Mouse (Mus musculus) left cerebral cortex, postnatal 25 days (tissue): ENCODE measurements around the gene Treml1. TPM values are rescaled to one million over a fixed set of nuclear protein-coding genes. Genes with fewer than 3 reads are reported as not detected.
"Not testable (repeated sequence)": the region's sequence is repeated elsewhere in the genome, so short reads cannot be mapped to it uniquely, and the experiment has no call there.

Experiments used
- DNase-seq, 2 experiments: peaks; one replicate each; pipeline ENCODE4 v3.0.0; 2022; ENCODE audit warnings: low spot score in 2 of 2, mixed read lengths in 1 of 2
- intact Hi-C: fragments of 180-260 bp; cut with DNase I; formaldehyde crosslinking; loops from one replicate; pipeline ENCODE4 v1.15.1; 2025
- total RNA-seq, 2 experiments: library from RNA; stranded (reverse); gene quantifications; 2 replicates each; pipeline ENCODE4 v1.2.3; 2021

The Treml1 gene
- not detected for total RNA-seq

DNA sequence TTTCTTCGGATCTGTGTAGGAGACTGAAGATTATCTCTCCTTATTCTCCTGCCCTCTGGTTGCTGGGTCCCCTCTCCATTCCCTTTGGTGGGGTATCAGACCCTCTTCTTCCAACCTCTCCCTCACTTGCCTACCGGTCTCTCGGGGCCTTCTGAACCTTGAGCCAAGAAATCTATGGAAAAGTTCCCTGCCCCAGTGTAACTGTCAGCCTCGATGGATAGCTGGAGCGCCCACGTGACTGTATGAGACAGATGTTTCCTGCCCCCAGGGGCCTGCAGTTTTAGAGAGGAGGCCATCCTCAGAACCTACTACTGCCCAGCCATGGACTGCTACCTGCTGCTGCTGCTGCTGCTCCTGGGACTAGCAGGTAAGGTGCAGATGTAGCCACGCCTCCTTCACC lies at the start of gene Treml1:
Gene Treml1 (plus strand): TSS at position 301 of the 400 bp plus-strand sequence.
- no peak for DNase-seq
- intact Hi-C loops: no loop called here

DNA sequence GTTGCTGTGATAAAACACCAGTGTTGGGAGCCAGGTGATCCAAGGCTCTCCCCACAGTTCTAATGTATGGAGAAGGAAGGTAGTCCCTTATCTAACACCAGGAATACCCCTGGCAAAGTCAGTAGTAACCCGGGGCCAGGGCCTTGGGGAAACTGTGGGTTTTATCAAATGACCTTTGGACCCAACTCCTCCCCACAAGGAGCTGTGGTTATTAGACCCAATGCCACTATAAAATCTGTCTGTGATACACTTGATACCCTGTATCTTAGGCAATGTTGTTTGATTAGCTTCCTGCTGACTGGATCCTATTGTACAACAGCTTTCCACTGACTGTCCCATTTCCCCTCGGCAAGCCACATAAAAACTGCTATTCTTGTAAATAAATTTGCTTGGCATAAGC lies 47.6 kb upstream of the Treml1 start:
- no peak for DNase-seq
- intact Hi-C loops: no loop called here

DNA sequence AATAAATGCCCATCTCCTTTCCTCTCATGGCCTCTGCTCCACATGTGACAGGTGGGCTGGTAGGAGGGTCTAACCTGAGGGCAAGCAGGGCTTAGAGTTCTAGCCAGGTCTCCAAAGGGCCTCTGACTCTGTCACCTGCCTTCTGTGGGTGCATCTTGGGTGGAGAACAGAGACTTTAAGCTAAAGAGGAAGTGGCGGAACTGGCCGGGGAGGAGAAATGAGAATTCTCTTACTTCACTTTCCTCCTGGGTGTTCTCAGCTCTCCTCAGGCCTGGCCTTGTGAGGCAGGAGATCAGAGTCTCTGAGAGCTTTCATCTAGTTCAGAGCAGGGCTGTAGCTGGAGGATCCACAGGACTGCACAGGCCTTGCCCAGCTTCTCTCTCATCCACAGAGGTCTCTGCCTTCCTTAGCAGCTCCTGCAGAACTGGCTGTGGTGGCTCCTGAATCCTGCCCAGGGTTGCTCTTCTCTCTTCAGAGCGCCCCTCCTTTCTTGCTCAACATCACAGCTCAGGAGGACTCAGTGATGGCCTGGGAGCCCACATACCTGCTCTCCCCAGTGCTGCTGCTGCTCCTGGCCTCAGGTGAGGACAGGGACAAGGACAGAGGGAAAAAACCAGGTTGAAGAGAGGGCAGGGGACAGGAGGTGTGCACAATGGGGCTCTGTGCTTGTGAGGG lies 43.7 kb upstream of the Treml1 start, which contains the start of gene B430306N03Rik:
Gene B430306N03Rik (plus strand): TSS at position 237 of the 675 bp plus-strand sequence.
- DNase-seq: not testable (repeated sequence)
- intact Hi-C loops: loop anchor here (5.0 kb wide), 1 partner anchor 149 kb away; the partner anchor contains the start of gene A530064D06Rik

GRCm38 (mm10) chr17:48318686-48319085 lies 41.0 kb upstream of the Treml1 start:
- intact Hi-C loops: loop anchor here (5.0 kb wide), 1 partner anchor 151 kb away; the partner anchor contains the start of gene A530064D06Rik
- DNase-seq: no peak

DNA sequence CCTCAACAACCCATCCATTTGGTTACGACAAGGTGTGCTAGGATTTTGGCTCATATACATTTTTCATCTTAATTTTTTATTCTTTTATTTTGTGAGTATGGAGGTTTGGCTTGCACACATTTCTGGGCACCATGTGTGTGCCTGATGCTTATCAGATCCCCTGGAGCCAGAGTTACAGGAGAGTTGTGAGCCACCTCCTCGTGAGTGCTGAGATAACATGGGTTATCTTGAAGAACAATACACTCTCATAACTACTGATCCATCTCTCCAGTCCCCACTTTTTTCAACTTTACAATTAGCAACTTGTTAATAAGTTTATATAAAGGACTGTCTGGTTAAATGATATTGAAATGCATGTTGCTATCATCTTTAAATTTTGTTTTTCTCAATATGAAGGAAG lies 38.4 kb upstream of the Treml1 start:
- no peak for DNase-seq

DNA sequence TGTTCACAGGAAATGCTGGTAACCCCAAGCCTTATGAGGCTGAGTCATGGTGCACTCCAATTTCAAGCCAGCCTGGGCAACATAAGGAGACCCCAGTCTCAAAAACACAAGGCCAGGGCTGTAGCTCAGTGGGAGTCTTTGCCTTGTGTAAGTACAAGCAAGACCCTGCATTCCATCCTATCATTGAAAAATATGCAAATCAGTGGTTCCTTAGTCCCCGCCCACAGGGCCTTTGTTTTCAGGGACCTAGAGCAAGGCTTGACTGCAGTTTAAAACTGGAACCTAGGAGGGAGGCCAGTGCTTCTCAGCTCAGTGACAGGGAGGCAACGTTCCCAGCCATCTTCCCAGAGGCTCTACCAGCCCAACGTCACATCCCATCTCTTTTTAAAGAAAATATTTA lies 36.5 kb upstream of the Treml1 start:
- intact Hi-C loops: no loop called here

More for the DNA sequence above, 38.4 kb upstream of the Treml1 start:
- intact Hi-C loops: no loop called here

DNA sequence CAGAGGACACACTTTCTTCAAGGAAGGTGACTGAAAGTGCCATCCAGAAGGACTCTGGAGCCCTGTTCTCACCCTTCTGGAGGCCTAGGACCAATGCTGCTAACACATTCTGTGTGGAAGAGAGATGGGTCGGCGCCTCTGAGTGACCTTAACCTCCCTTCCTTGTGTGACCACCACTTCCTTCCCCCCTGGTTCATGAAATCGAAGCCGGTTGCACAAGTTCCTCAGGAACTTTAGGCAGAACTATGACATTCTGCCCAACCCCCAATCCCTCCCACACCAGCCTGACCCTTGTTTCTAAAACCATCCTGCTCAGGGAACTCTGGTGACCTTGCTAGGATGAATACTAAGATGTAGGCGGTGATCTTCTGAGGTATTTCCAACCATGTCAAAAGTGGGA lies 35.5 kb upstream of the Treml1 start:
- no peak for DNase-seq
- intact Hi-C loops: no loop called here

More for the DNA sequence above, 36.5 kb upstream of the Treml1 start:
- no peak for DNase-seq

DNA sequence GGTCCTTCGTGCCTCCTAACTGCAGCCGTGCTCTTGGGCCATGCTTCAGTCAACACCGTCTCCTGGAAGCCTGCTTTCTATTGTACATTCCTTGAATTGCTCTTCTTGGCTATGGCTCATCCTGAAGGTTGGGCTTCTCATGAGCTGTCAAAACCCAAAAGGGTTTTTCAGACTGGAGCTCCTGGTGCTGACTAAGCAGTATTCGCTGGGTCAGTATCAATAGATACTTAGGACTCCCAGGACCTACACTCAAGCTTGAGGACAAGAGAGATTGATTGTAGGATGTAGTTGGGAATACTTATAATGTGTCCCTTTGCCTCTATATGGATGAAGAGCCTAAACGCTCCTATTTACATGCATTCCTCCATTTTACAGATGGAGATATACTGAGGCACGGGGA lies 34.6 kb upstream of the Treml1 start:
- no peak for DNase-seq
- intact Hi-C loops: loop anchor here (5.0 kb wide), 3 partner anchors 38 to 82 kb away; partner anchors contain the start of gene Nfya

- no peak for DNase-seq
- intact Hi-C loops: loop anchor here (1.0 to 5.0 kb wide), 4 partner anchors 38 to 82 kb away; partner anchors contain the start of gene Nfya
Observed at GRCm38 (mm10) chr17:48325638-48326037, 34.1 kb upstream of the Treml1 start.

- DNase-seq: peak; percentile 80 to 97
- intact Hi-C loops: loop anchor here (1.0 to 5.0 kb wide), 4 partner anchors 39 to 81 kb away; partner anchors contain the start of gene Nfya
Observed at GRCm38 (mm10) chr17:48326656-48327055, 33.1 kb upstream of the Treml1 start.

GRCm38 (mm10) chr17:48332524-48332923 lies 27.2 kb upstream of the Treml1 start:
- intact Hi-C loops: loop anchor here (10.0 kb wide), 1 partner anchor 458 kb away; no protein-coding TSS in a partner anchor
- no peak for DNase-seq

- intact Hi-C loops: loop anchor here (10.0 kb wide), 1 partner anchor 459 kb away; no protein-coding TSS in a partner anchor
- peak in 1 of 2 experiments; percentile 59 for DNase-seq
Observed at GRCm38 (mm10) chr17:48334186-48334585, 25.5 kb upstream of the Treml1 start.

GRCm38 (mm10) chr17:48336857-48337256 lies 22.9 kb upstream of the Treml1 start:
- intact Hi-C loops: loop anchor here (1.0 to 10.0 kb wide), 4 partner anchors 62 to 462 kb away; no protein-coding TSS in a partner anchor

GRCm38 (mm10) chr17:48340267-48340666 lies 19.4 kb upstream of the Treml1 start:
- no peak for DNase-seq
- intact Hi-C loops: no loop called here

More at GRCm38 (mm10) chr17:48336857-48337256, 22.9 kb upstream of the Treml1 start:
- peak; percentile 82 to 86 for DNase-seq

GRCm38 (mm10) chr17:48341947-48342346 lies 17.8 kb upstream of the Treml1 start:
- intact Hi-C loops: no loop called here
- DNase-seq: peak in 1 of 2 experiments; percentile 73

DNA sequence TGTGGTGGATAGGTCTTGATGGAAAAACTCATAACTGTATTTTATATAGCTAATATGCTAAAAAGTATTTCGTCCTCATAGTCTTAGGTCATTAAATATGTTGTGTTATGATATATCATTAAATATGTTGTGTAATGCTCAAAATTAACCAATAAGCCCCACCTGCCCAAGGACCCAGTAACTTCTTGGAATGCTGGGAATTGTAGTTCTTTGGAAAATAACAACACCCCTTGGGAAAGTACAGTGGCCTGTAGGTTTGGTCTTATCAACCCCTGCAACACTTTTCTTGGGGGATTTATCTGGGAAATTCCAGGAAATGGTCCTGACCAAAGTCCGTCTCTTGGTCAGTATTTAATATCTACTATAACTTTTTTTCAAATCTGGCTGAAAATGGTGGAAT lies 16.7 kb upstream of the Treml1 start:
- DNase-seq: no peak
- intact Hi-C loops: no loop called here

GRCm38 (mm10) chr17:48345824-48346223 lies 13.9 kb upstream of the Treml1 start:
- intact Hi-C loops: loop anchor here (5.0 kb wide), 1 partner anchor 61 kb away; the partner anchor contains the start of gene Nfya

DNA sequence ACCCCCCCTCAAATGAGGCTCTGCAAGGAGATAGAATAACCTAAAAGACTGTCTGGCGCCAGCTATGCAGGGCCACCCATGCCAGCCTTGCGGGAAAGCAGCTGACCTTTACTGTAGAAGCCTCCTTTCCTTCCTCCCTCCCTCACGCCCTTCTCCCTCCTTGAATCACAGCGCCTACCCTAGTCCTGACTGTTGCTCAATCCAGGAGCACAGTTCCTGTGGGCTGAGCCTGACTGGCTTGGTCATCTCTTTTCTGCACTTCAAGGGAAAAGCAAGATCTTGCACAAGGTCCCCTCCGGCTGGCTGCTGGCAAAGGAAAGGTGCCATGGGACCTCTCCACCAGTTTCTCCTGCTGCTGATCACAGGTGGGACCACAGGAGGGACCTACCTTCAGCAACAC lies 13.5 kb upstream of the Treml1 start, which contains the start of gene Trem2:
Gene Trem2 (plus strand): TSS at position 171 of the 400 bp plus-strand sequence.
- intact Hi-C loops: loop anchor here (5.0 kb wide), 1 partner anchor 61 kb away; the partner anchor contains the start of gene Nfya
- DNase-seq: peak in 1 of 2 experiments; percentile 41

More at GRCm38 (mm10) chr17:48345824-48346223, 13.9 kb upstream of the Treml1 start:
- no peak for DNase-seq

DNA sequence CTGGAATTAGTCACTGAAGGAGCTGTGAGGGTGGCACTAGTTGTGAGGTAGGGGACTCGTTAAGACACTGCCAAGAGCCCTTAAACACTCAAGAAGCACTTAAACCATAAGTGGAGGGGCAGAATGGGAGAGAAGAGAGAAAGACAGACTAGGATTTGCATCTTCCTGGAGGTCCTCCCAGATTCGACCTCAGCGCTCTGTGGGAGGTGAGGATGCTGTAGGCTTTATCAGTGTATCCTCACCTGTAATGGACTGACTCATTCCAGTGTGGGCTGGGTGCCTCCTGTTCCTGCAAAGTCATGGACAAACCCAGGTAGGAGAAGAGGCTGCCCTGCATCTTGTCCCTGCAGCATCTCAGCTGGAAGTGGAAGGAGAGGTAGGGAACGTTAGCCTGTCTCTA lies 12.9 kb upstream of the Treml1 start:
- intact Hi-C loops: loop anchor here (5.0 kb wide), 1 partner anchor 60 kb away; the partner anchor contains the start of gene Nfya
- peak in 1 of 2 experiments; percentile 60 for DNase-seq

GRCm38 (mm10) chr17:48347287-48347686 lies 12.4 kb upstream of the Treml1 start:
- intact Hi-C loops: loop anchor here (5.0 kb wide), 1 partner anchor 60 kb away; the partner anchor contains the start of gene Nfya
- DNase-seq: no peak
